Mouse (Mus musculus): ENCODE results near the gene Gpr1.

DNA sequence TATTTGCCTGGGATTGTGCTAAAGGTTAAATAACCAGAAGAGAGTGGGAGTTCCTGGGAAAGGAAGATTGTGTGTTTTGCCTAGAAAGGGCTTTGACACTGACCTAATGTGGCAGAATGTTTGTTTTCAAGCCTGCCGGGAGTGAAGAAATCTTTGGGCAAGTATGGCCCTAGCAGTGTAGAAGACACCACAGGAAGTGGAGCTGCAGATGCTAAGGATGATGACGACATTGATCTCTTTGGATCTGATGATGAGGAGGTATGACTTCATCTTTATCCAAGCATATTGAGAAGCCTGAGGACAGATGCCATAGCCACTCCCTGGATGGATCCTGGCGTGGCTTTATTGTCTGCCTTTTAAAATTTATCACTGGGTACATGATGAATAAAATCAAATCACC lies 36.0 kb downstream of the Gpr1 start:
- TF ChIP-seq POLR2A (IDR thresholded peaks at IDR 0.05; ENCODE audit: insufficient read length, low read depth) = no peak
- TF ChIP-seq MAX (IDR thresholded peaks at IDR 0.05; ENCODE audit: low read depth) = no peak
- no peak for TF ChIP-seq TCF12 (IDR thresholded peaks at IDR 0.05; ENCODE audit: insufficient read depth, poor library complexity, severe bottlenecking)
- TF ChIP-seq CEBPB (IDR thresholded peaks at IDR 0.05; ENCODE audit: insufficient read depth, poor library complexity, severe bottlenecking) = no peak
- TF ChIP-seq POLR2AphosphoS2 (IDR thresholded peaks at IDR 0.05; ENCODE audit: insufficient read length, low read depth) = no peak
